Mouse (Mus musculus) ES-E14 (cell line): Measurements from ENCODE around the gene Zdhhc17.

ENCODE experiments used
- CHD2 ChIP-seq: IDR thresholded peaks from 2 replicates; pipeline ENCODE4 v1.6.1; 2014; ENCODE audit warnings: mild to moderate bottlenecking, low read depth, low read length, inconsistent platforms
- HCFC1 ChIP-seq: IDR thresholded peaks from 2 replicates; pipeline ENCODE4 v1.6.1; 2012; ENCODE audit warnings: low read length, inconsistent platforms, borderline replicate concordance; ENCODE audit not compliant: insufficient read depth
- MAFK ChIP-seq: IDR thresholded peaks from 2 replicates; pipeline ENCODE4 v1.6.1; 2014; ENCODE audit warnings: mild to moderate bottlenecking, low read depth, low read length, inconsistent platforms; ENCODE audit not compliant: insufficient read depth
- ZC3H11A ChIP-seq: IDR thresholded peaks from 2 replicates; pipeline ENCODE4 v1.6.1; 2012; ENCODE audit warnings: low read depth, mild to moderate bottlenecking, inconsistent platforms, low read length, borderline replicate concordance

GRCm38 (mm10) chr10:110979431-110979830 lies 30.5 kb downstream of the Zdhhc17 start:
- TF ChIP-seq ZC3H11A (no peak), CHD2 (no peak), HCFC1 (no peak), MAFK (no peak)
